Mouse (Mus musculus) MEL (cell line): Measurements from ENCODE around the gene Sv2a.

Source experiments
- BHLHE40 ChIP-seq: IDR thresholded peaks from 2 replicates; pipeline ENCODE4 v1.6.1; 2012; ENCODE audit warnings: low read depth, mild to moderate bottlenecking, inconsistent platforms, low read length, improper control_type of control experiment, borderline replicate concordance
- CHD1 ChIP-seq: IDR thresholded peaks from 2 replicates; pipeline ENCODE4 v1.6.1; 2012; ENCODE audit warnings: low read depth, mild to moderate bottlenecking, inconsistent platforms, low read length, improper control_type of control experiment
- CTCF ChIP-seq, 3 experiments: IDR thresholded peaks in 2 of 3; conservative IDR thresholded peaks in 1 of 3; 2 replicates each; pipeline ENCODE4 v1.5.1; 2011 to 2012; ENCODE audit warnings: low read length in 3 of 3, low read depth in 2 of 3, mild to moderate bottlenecking in 2 of 3, improper control_type of control experiment in 1 of 3, inconsistent platforms in 1 of 3, mixed read lengths in 1 of 3, moderate library complexity in 1 of 3; ENCODE audit not compliant: control insufficient read depth in 1 of 3, insufficient read depth in 1 of 3, poor library complexity in 1 of 3, severe bottlenecking in 1 of 3
- E2F4 ChIP-seq: IDR thresholded peaks from 2 replicates; pipeline ENCODE4 v1.6.1; 2011; ENCODE audit warnings: low read depth, low read length, improper control_type of control experiment, borderline replicate concordance
- EP300 ChIP-seq, 2 experiments: IDR thresholded peaks; 2 replicates each; pipeline ENCODE4 v1.6.1; 2011; ENCODE audit warnings: improper control_type of control experiment in 2 of 2, low read length in 2 of 2, low read depth in 1 of 2, mild to moderate bottlenecking in 1 of 2
- GATA1 ChIP-seq: IDR thresholded peaks from 2 replicates; pipeline ENCODE4 v1.6.1; 2011; ENCODE audit warnings: low read depth, low read length, improper control_type of control experiment
- JUND ChIP-seq: IDR thresholded peaks from 2 replicates; pipeline ENCODE4 v1.6.1; 2011; ENCODE audit warnings: low read depth, mild to moderate bottlenecking, improper control_type of control experiment, low read length
- MXI1 ChIP-seq: IDR thresholded peaks from 2 replicates; pipeline ENCODE4 v1.6.1; 2011; ENCODE audit warnings: mild to moderate bottlenecking, low read depth, low read length, improper control_type of control experiment
- NRF1 ChIP-seq: IDR thresholded peaks from 2 replicates; pipeline ENCODE4 v1.6.1; 2014; ENCODE audit warnings: low read depth, mild to moderate bottlenecking, inconsistent platforms, low read length, improper control_type of control experiment, moderate library complexity; ENCODE audit not compliant: poor library complexity, insufficient read depth, severe bottlenecking
- POLR2A ChIP-seq, 2 experiments: IDR thresholded peaks; 2 replicates each; pipeline ENCODE4 v1.6.1; 2011 to 2012; ENCODE audit warnings: low read length in 2 of 2, mild to moderate bottlenecking in 2 of 2, control low read depth in 1 of 2, improper control_type of control experiment in 1 of 2, low read depth in 1 of 2, moderate library complexity in 1 of 2; ENCODE audit not compliant: control insufficient read depth in 1 of 2, insufficient read depth in 1 of 2, poor library complexity in 1 of 2
- SMC3 ChIP-seq: IDR thresholded peaks from 2 replicates; pipeline ENCODE4 v1.6.1; 2011; ENCODE audit warnings: low read depth, low read length, improper control_type of control experiment
- UBTF ChIP-seq: IDR thresholded peaks from 2 replicates; pipeline ENCODE4 v1.6.1; 2012; ENCODE audit warnings: low read depth, mild to moderate bottlenecking, inconsistent platforms, low read length, improper control_type of control experiment, moderate library complexity, borderline replicate concordance; ENCODE audit not compliant: insufficient read depth
- USF1 ChIP-seq: IDR thresholded peaks from 2 replicates; pipeline ENCODE4 v1.6.1; 2014; ENCODE audit warnings: low read depth, mild to moderate bottlenecking, inconsistent platforms, low read length, improper control_type of control experiment, moderate library complexity
- ZNF384 ChIP-seq: IDR thresholded peaks from 2 replicates; pipeline ENCODE4 v1.6.1; 2012; ENCODE audit warnings: low read depth, mild to moderate bottlenecking, inconsistent platforms, low read length, improper control_type of control experiment

DNA sequence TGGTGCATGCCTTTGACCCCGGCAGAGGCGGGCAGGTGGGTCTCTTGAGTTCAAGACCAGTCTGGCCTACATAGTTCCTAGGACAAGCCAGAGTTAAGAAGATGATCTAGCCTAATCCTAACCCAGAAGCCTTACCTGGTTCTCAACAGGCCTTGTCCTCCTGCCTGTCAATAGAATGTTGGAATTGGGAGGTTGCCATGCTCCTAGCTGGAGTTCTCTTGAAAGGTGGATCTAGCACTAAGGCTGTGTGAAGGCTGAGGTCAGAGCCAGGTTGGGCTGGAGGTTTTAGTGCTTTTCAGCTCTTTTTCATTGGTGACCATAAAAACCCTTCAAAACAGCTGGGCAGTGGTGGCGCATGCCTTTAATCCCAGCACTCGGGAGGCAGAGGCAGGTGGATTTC, 2.5 kb upstream of the Sv2a start:
- no peak for TF ChIP-seq BHLHE40
- no peak for TF ChIP-seq CTCF (IDR thresholded peaks at IDR 0.05 in 2 of 3, conservative IDR thresholded peaks at IDR 0.05 in 1 of 3; ENCODE audit: control insufficient read depth in 1 of 3, insufficient read depth in 1 of 3, low read depth in 2 of 3, low read length in 3 of 3, poor library complexity in 1 of 3, severe bottlenecking in 1 of 3)
- TF ChIP-seq EP300 (IDR thresholded peaks at IDR 0.05; ENCODE audit: low read depth in 1 of 2, low read length in 2 of 2) = no peak
- TF ChIP-seq E2F4 = no peak
- no peak for TF ChIP-seq SMC3
- no peak for TF ChIP-seq CHD1
- TF ChIP-seq POLR2A (IDR thresholded peaks at IDR 0.05; ENCODE audit: control insufficient read depth in 1 of 2, insufficient read depth in 1 of 2, low read depth in 1 of 2, low read length in 2 of 2, poor library complexity in 1 of 2) = peak in 1 of 2 experiments; percentile 36; a peak in 2 of 4 replicates
- TF ChIP-seq UBTF = no peak
- no peak for TF ChIP-seq MXI1
- TF ChIP-seq USF1 = no peak
- no peak for TF ChIP-seq GATA1
- no peak for TF ChIP-seq JUND
- no peak for TF ChIP-seq ZNF384
- no peak for TF ChIP-seq NRF1
